Mouse (Mus musculus) granulocyte monocyte progenitor cell, adult 5-6 weeks (primary cell): ENCODE data around the gene Ncbp3. TPM values are rescaled to one million over a fixed set of nuclear protein-coding genes. Genes with fewer than 3 reads are reported as not detected.
A peak's percentile ranks its signal among the peaks of the same experiment; 100 is the strongest.

ENCODE experiments used
- ATAC-seq: replicated peaks from 2 replicates; pipeline ENCODE4 v1.8.0; 2016; ENCODE audit warnings: mild to moderate bottlenecking, moderate TSS enrichment, inconsistent platforms; ENCODE audit not compliant: poor library complexity, severe bottlenecking
- total RNA-seq, 2 experiments: library from RNA; stranded (forward) in 1 of 2; stranded (reverse) in 1 of 2; fragments of 200-712, 200-1000 nt in 1 of 2; fragments of >200 nt in 1 of 2; fragmentation: Nextera tagmentation in 1 of 2; gene quantifications; 2 replicates each; pipeline ENCODE4 v1.2.3; 2014 to 2017

Ncbp3 gene
- total RNA-seq, 2 experiments from 2014 or later = 10.1 to 12.6 TPM

DNA sequence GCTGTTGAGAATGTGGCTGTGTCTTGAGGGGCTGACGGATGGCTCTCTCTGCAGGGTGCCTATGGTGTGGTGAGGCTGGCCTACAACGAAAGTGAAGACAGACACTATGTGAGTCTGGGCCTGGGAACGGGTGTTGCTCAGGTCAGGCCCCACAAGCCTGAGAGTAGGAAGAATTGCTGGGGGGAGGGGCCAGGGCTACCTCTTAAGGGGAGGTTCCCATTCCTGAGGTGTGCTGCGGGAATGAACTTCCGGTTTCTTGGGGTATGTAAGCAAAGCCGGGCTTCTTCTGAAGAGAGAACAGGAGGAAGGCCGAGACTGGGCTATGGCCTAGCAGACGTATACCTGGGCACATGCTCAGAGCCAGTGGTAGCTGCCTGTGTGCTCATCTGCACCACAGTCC is 20.6 kb upstream of the Ncbp3 start:
- ATAC-seq = no peak

DNA sequence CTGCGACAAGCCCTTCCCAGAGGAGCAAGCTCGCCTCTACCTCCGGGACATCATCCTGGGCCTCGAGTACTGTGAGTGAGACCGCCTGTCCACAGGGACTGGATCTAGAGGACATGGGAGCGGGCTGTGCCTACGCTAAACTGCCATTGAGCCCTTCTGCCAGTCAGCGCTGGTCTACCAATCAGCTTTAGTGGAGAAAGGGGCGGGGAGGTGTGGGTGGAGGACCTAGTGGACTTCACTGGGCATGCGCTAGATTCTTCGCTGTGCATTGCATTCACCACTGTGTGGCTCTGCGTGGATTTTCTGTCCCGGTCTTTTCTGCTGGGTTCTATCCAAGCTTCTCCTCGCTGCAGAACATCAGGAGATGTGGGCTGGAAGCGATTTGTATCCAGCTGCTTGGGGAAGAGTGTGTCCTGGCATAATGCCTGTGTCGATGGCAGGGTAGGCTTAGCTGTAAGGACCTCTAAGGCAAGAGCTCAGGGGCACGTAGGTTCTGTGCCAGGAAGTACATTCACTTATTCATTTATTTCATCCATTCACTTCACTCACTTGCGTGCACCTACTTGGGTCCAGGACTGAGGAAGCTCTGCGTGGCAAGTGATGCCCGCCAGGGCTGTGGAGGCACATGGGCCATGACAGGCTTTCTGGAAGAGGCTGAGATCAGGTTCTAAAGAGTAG is 16.6 kb upstream of the Ncbp3 start:
- ATAC-seq = peak; percentile 98

DNA sequence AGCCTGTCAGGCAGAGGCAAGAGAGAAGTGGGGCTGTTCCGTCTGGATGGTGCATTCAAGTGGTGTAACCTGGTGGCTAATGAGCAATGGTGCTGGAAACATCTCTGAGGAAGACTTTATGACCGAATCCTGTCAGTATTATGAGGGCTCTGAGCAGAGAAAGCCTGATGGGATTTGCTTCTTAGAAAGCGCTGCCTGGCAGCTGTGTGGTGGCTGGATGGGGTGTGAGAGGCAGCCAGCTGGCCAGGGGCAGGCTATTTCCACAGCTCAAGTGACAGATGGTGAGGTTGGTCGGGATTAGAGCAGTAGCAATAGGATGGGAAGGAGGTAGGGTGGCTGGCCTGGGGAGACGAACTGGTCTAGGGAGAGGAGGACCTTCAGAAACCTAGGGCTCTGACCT is 16.0 kb upstream of the Ncbp3 start:
- no peak for ATAC-seq

DNA sequence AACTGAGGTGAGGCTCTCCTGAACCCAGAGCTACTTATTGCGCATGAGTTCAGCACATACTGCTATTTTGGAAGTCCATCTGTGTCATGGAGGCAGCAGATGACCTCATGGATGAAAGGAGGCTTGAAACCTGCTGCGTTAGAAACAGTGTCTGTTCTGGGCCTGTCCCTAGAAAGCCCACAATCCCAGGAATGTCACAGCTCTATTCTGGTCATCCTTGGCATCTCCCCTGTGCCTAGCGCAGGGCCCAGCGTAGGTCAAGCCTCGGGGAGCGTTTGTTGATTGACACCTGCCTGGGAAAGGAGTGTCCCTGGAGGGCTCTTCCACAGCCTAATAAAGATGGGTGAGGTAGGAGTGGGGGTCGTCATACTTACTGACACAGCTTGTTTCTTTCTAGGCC is 11.5 kb upstream of the Ncbp3 start:
- ATAC-seq = no peak

GRCm38 (mm10) chr11:73036889-73037288 is 10.7 kb upstream of the Ncbp3 start:
- ATAC-seq = no peak

DNA sequence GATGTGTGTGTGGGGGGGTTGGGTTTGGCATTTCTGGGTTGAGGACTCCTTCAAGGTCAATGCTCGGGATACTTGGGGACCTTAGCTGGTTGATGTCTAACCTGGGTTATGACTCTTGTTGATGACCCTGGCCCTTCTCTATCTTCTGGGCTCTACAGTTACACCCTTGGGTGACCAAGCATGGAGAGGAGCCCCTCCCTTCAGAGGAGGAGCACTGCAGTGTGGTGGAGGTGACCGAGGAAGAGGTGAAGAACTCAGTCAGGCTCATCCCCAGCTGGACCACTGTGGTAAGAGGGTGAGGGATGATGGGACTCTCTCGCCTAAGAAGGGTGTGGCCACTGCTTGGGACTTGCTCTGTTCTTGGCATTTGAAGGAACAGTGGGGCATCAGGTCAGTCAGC is 9.9 kb upstream of the Ncbp3 start:
- no peak for ATAC-seq

- peak; percentile 89 for ATAC-seq
Observed at GRCm38 (mm10) chr11:73039102-73039799, 8.3 kb upstream of the Ncbp3 start.

GRCm38 (mm10) chr11:73044229-73044755 is 3.3 kb upstream of the Ncbp3 start:
- ATAC-seq = no peak

GRCm38 (mm10) chr11:73044789-73045188 is 2.8 kb upstream of the Ncbp3 start:
- 0 out of 2 replicates have a peak, but pooled peaks have one; percentile 22 for ATAC-seq

DNA sequence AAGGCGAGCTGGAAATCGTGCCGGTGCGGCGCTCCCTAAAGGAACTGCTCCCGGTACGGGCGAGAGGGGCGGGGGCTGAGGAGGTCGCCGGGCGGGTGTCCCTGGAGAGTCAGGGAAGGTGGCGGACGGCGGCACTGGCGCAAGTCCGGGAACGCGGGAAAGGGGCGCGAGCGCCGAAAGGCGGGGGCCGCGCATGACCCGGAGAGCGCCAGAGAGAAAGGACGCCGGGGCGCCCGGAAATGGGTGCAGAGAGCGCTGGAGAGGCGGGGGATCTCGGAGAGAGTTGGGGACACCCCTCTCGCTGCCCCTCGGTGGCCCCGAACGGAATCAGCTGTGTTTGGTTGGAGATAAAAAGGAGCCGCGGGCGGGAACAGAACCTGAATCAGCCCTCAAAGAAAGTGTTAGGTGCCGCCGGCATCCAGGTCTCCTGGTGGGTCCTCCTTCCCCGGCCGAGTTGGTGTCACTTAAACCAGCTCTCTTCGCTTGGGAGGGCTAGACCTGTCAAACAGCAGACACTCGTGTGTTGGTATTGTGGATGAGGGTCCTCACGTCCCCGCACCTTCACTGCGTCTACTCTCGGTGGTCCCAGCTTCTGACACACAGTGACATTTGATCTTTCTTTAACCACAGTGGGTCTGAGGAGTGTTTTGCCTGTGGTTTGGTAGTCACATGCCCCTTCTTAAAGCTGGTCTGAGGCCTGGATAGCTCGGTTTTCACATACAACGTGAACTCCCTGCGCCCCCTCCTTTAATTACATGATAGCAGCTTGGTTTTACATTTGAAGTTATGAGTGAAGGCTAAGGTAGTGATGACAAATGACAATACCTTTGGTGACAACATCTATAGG is 670 bp downstream of the Ncbp3 start:
- ATAC-seq = peak; percentile 48

DNA sequence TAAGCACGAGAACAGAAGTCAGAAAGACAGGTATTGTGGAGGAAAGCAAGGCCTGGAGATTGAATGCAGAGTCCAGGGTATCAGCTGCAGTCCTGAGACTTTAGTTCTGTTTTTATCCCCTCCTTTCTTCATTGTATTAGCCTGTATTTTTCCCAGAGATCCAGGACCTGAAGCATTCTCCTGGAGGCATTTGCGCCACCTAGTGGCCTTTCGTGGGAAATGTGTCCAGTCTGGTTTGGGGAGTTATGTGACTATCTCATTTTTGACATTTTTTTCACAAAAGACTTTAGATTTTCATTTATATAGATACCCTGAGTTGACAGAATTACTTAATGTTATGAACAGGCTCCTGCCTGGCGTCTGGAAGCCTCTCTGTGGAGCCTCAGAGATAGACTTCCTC is 1.8 kb downstream of the Ncbp3 start:
- peak; percentile 29; the same call in 1 of the 2 replicates for ATAC-seq

- ATAC-seq = no peak
Observed at GRCm38 (mm10) chr11:73052795-73053194, 5.2 kb downstream of the Ncbp3 start.

DNA sequence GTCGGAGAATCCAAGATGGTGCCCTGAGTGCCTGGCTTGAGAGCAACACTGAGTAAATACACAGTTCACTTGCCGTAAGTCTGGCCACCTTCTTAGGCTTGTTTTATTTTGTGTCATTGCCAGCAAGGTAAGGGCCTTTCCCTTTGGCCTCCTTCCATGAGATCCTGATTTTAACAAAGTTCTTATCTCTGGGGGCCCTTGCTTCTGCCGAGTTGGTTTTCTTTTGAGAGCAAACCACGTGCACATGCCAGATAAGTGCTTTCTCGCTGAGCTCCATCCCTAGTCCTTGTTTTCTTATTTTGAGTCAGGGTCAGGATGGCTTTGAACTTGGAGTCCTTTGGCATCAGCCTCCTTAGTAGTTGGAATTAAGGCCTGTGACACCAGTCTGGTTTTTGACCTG is 10.1 kb downstream of the Ncbp3 start:
- ATAC-seq = no peak

- no peak for ATAC-seq
Observed at GRCm38 (mm10) chr11:73059630-73060029, 12.0 kb downstream of the Ncbp3 start.

- no peak for ATAC-seq
Observed at GRCm38 (mm10) chr11:73061413-73061812, 13.8 kb downstream of the Ncbp3 start.

DNA sequence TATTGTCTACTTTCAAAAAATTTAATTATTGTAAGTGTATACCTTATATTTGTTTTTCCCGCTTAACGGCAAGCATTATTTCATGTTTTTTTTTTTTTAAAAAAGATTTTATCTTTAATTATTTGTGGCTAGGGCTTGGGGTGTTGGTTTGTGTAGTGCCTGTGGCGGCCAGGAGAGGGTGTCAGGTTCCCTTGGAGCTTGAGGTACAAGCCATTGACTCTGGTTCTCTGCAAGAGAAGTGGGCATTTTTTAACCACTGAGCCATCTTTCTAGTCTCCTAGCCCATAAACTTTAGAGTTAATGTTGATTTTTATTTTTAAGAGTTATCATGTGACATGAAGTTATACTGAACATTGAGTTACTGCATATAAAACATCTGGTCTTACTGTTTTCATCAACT is 24.3 kb downstream of the Ncbp3 start:
- ATAC-seq = peak; percentile 62

GRCm38 (mm10) chr11:73076295-73076694 is 28.7 kb downstream of the Ncbp3 start:
- no peak for ATAC-seq

- ATAC-seq = no peak
Observed at GRCm38 (mm10) chr11:73076733-73077132, 29.1 kb downstream of the Ncbp3 start.

DNA sequence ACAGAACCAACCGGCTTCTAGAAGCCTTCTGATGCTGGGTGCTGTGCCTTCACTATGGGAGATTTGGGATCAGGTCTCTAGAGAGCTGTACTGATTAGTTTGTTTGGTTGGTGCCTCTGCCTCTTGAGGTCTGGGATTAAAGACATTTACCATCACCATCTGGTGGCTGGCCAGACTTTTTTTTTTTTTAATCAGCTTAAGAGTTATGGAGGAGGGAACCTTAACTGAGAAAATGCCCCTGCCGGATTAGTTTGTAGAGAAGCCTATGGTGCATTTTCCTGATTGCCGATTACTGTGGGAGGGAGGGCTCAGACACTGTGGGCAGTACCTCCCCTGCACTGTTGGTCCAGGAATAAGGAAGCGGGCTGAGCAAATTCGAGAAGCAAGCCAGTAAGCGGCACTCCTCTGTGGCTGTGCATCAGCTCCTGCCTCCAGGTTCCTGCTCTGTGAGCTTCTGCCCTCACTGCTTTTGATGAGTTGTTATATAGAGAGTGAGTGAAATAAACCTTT is 29.7 kb downstream of the Ncbp3 start:
- no peak for ATAC-seq

DNA sequence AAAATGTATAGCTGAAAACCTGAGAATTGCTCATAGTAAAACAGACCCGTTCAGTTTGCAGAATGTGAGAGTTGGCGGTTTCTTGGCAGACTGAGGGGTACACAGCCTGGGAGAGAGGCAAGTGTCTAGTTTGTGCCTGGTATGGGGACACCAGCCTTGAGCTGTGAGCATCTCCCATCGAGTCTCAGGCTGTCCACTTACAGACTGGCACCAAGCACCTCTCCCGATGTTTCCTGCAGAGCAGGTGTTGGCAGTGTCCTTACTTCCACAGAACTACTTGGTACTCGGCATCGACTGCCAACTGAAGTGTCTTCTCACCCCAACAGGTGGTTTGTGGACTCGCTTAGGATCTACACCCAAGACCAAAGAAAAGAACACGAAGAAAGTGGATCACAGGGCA is 31.0 kb downstream of the Ncbp3 start:
- no peak for ATAC-seq

DNA sequence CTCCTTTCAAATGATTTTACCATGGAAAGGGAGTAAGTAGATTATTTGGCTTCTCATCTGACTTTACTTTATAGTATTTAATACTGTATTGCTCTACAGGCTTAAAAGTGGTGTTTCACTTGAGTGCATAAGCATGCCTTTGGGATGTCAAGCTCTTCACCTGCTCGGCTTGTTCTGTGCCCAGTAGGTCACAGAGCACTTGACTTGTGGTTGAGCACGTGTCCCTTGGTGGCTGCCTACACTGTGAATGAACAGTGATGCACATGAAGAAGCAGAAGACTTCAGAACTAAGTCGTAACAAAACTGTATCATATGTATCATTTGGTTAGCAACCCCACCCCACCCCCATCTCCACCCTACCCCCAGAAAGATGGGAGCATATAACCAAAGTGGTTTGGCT is 32.7 kb downstream of the Ncbp3 start:
- no peak for ATAC-seq
